ENCODE assay signal across 8 mouse cellular contexts in genomic region chr9:60813139-60813880, GRCm38 (mm10). TPM values are rescaled to one million over a fixed set of nuclear protein-coding genes. Genes with fewer than 3 reads are reported as not detected.
DNase-seq lines count a peak whose midpoint lies in the region; ATAC-seq lines count a peak whose summit lies in the region.

No protein-coding gene starts in this region.

- H3K27ac ChIP-seq in midbrain, embryonic 10.5 days (replicated peaks), result no peak overlapping the region
- H3K27ac ChIP-seq in midbrain, embryonic 14.5 days (replicated peaks; ENCODE audit: low read depth, low read length), result no peak overlapping the region
- H3K27ac ChIP-seq in embryonic facial prominence, embryonic 15.5 days (replicated peaks), result no peak overlapping the region; the same call in 1 of the 2 replicates
- no peak overlapping the region for H3K27ac ChIP-seq in hindbrain, embryonic 13.5 days
- peak overlapping the region; percentile 65; the same call in 1 of the 2 replicates for H3K27ac ChIP-seq in limb, embryonic 15.5 days
- peak overlapping the region; percentile 45; the same call in 1 of the 2 replicates for H3K27ac ChIP-seq in neural tube, embryonic 15.5 days (replicated peaks)

- no peak overlapping the region for H3K9ac ChIP-seq in midbrain, embryonic 14.5 days (replicated peaks; ENCODE audit: low read length)
- H3K9ac ChIP-seq in embryonic facial prominence, embryonic 15.5 days, result no peak overlapping the region
- no peak overlapping the region for H3K9ac ChIP-seq in hindbrain, embryonic 13.5 days
- H3K9ac ChIP-seq in limb, embryonic 15.5 days, result no peak overlapping the region
- H3K9ac ChIP-seq in neural tube, embryonic 15.5 days (replicated peaks), result no peak overlapping the region

- DNase-seq in midbrain, embryonic 10.5 days (ENCODE audit: low spot score), result peak; percentile 33
- no peak for DNase-seq in midbrain, embryonic 14.5 days
- DNase-seq in right cerebral cortex, postnatal 36 days (ENCODE audit: low spot score in 2 of 2), result no peak
- no peak for DNase-seq in cerebellum, adult 11 months

- H3K36me3 ChIP-seq in midbrain, embryonic 10.5 days, result no peaks in the 10 kb centered on the region
- no peaks in the 10 kb centered on the region for H3K36me3 ChIP-seq in midbrain, embryonic 14.5 days (ENCODE audit: control insufficient read depth, insufficient read depth, low read length)
- no peaks in the 10 kb centered on the region for H3K36me3 ChIP-seq in embryonic facial prominence, embryonic 15.5 days
- no peaks in the 10 kb centered on the region for H3K36me3 ChIP-seq in hindbrain, embryonic 13.5 days
- no peaks in the 10 kb centered on the region for H3K36me3 ChIP-seq in limb, embryonic 15.5 days
- no peaks in the 10 kb centered on the region for H3K36me3 ChIP-seq in neural tube, embryonic 15.5 days

- no peaks in the 10 kb centered on the region for H3K9me3 ChIP-seq in midbrain, embryonic 10.5 days (replicated peaks)
- H3K9me3 ChIP-seq in midbrain, embryonic 14.5 days (ENCODE audit: control insufficient read depth, low read length), result no peaks in the 10 kb centered on the region
- H3K9me3 ChIP-seq in embryonic facial prominence, embryonic 15.5 days (replicated peaks), result no peaks in the 10 kb centered on the region
- no peaks in the 10 kb centered on the region for H3K9me3 ChIP-seq in hindbrain, embryonic 13.5 days
- no peaks in the 10 kb centered on the region for H3K9me3 ChIP-seq in limb, embryonic 15.5 days
- H3K9me3 ChIP-seq in neural tube, embryonic 15.5 days (replicated peaks), result no peaks in the 10 kb centered on the region

- WGBS in midbrain, embryonic 10.5 days, result 17% methylated on average over 11 of the region's 11 CpGs
- WGBS in midbrain, embryonic 14.5 days, result 17% methylated on average over 11 of the region's 11 CpGs
- 14% methylated on average over 11 of the region's 11 CpGs for WGBS in embryonic facial prominence, embryonic 15.5 days
- WGBS in hindbrain, embryonic 13.5 days, result 11% methylated on average over 11 of the region's 11 CpGs
- 7% methylated on average over 11 of the region's 11 CpGs for WGBS in limb, embryonic 15.5 days
- WGBS in neural tube, embryonic 15.5 days, result 9% methylated on average over 11 of the region's 11 CpGs

- no peak overlapping the region for H3K4me3 ChIP-seq in midbrain, embryonic 10.5 days
- H3K4me3 ChIP-seq in midbrain, embryonic 14.5 days (replicated peaks; ENCODE audit: low read depth, low read length), result no peak overlapping the region
- no peak overlapping the region for H3K4me3 ChIP-seq in embryonic facial prominence, embryonic 15.5 days (replicated peaks)
- H3K4me3 ChIP-seq in hindbrain, embryonic 13.5 days, result no peak overlapping the region
- no peak overlapping the region for H3K4me3 ChIP-seq in limb, embryonic 15.5 days
- H3K4me3 ChIP-seq in neural tube, embryonic 15.5 days (replicated peaks), result no peak overlapping the region

- H3K4me2 ChIP-seq in midbrain, embryonic 14.5 days (ENCODE audit: low read length), result no peak overlapping the region
- H3K4me2 ChIP-seq in embryonic facial prominence, embryonic 15.5 days (replicated peaks), result peak overlapping the region; percentile 23; the same call in 1 of the 2 replicates
- H3K4me2 ChIP-seq in hindbrain, embryonic 13.5 days, result peak overlapping the region; percentile 16; the same call in 1 of the 2 replicates
- H3K4me2 ChIP-seq in limb, embryonic 15.5 days, result peak overlapping the region; percentile 30
- peak overlapping the region; percentile 31 for H3K4me2 ChIP-seq in neural tube, embryonic 15.5 days

- no peak for ATAC-seq in midbrain, embryonic 14.5 days (ENCODE audit: low FRiP score, low TSS enrichment)
- ATAC-seq in embryonic facial prominence, embryonic 15.5 days (ENCODE audit: insufficient number of reproducible peaks, low FRiP score, low TSS enrichment, low read depth), result peak; percentile 81
- no peak for ATAC-seq in hindbrain, embryonic 13.5 days (ENCODE audit: low FRiP score)
- ATAC-seq in limb, embryonic 15.5 days (ENCODE audit: insufficient number of reproducible peaks, low FRiP score, low TSS enrichment, low read depth), result no peak; the same call in 1 of the 2 replicates
- ATAC-seq in neural tube, embryonic 15.5 days (ENCODE audit: low FRiP score), result no peak

- H3K4me1 ChIP-seq in midbrain, embryonic 10.5 days, result peaks cover 30% of the 10 kb centered on the region
- no peaks in the 10 kb centered on the region for H3K4me1 ChIP-seq in midbrain, embryonic 14.5 days (ENCODE audit: control insufficient read depth, insufficient read depth, low read length)
- H3K4me1 ChIP-seq in embryonic facial prominence, embryonic 15.5 days, result peaks cover 4% of the 10 kb centered on the region; the same call in 1 of the 2 replicates
- peaks cover 8% of the 10 kb centered on the region for H3K4me1 ChIP-seq in hindbrain, embryonic 13.5 days (replicated peaks)
- H3K4me1 ChIP-seq in limb, embryonic 15.5 days, result peaks cover 16% of the 10 kb centered on the region
- H3K4me1 ChIP-seq in neural tube, embryonic 15.5 days, result peaks cover 11% of the 10 kb centered on the region; the same call in 1 of the 2 replicates

- H3K27me3 ChIP-seq in midbrain, embryonic 10.5 days (ENCODE audit: low read depth, poor library complexity, severe bottlenecking), result no peaks in the 10 kb centered on the region
- H3K27me3 ChIP-seq in midbrain, embryonic 14.5 days (ENCODE audit: control insufficient read depth, insufficient read depth, low read length), result no peaks in the 10 kb centered on the region
- no peaks in the 10 kb centered on the region for H3K27me3 ChIP-seq in embryonic facial prominence, embryonic 15.5 days
- H3K27me3 ChIP-seq in hindbrain, embryonic 13.5 days, result no peaks in the 10 kb centered on the region
- no peaks in the 10 kb centered on the region for H3K27me3 ChIP-seq in limb, embryonic 15.5 days
- H3K27me3 ChIP-seq in neural tube, embryonic 15.5 days (replicated peaks), result no peaks in the 10 kb centered on the region

RNA-seq across cellular contexts. Expression of gene Uaca, which starts 19.0 kb away (rescaled TPM):
- polyA plus RNA-seq in midbrain, embryonic 10.5 days (2016; fragmentation: Nextera tagmentation; extraction: Ambion mirVana), result 33.1 and 37.0 TPM in 2 replicates
- polyA plus RNA-seq in midbrain, embryonic 14.5 days (2014; fragmentation: Nextera tagmentation; extraction: Ambion mirVana), result 5.3 and 13.8 TPM in 2 replicates
- 33.9 and 38.2 TPM in 2 replicates for polyA plus RNA-seq in embryonic facial prominence, embryonic 15.5 days (2015; fragmentation: Nextera tagmentation; extraction: Ambion mirVana)
- polyA plus RNA-seq in hindbrain, embryonic 13.5 days (2015; fragmentation: Nextera tagmentation; extraction: Ambion mirVana), result 22.5 and 23.9 TPM in 2 replicates
- polyA plus RNA-seq in limb, embryonic 15.5 days (2015; fragmentation: Nextera tagmentation; extraction: Ambion mirVana), result 33.8 and 37.2 TPM in 2 replicates
- polyA plus RNA-seq in neural tube, embryonic 15.5 days (2015; fragmentation: Nextera tagmentation; extraction: Ambion mirVana), result 16.9 and 24.6 TPM in 2 replicates

Comparison
In these comparisons a context has a peak if more than half of its experiments do, and no peak if none do; other contexts are left out.
1. H3K27ac ChIP-seq: peak in limb, embryonic 15.5 days (single experiment) and neural tube, embryonic 15.5 days (single experiment); none in midbrain, embryonic 10.5 days (single experiment), midbrain, embryonic 14.5 days (single experiment), embryonic facial prominence, embryonic 15.5 days (single experiment) and hindbrain, embryonic 13.5 days (single experiment).